Mouse (Mus musculus) cortical plate, adult 2 months (tissue): ENCODE measurements around the gene Pirt.

Experiments
- CTCF ChIP-seq: fragments of 200-500 bp; IDR thresholded peaks from 2 replicates; pipeline ENCODE4 v1.5.1; 2011; ENCODE audit warnings: mild to moderate bottlenecking, control low read depth, low read length; ENCODE audit not compliant: insufficient read depth; ENCODE audit errors: extremely low read depth
- POLR2A ChIP-seq: fragments of 200-500 bp; IDR thresholded peaks from 2 replicates; pipeline ENCODE4 v1.6.1; 2011; ENCODE audit warnings: mild to moderate bottlenecking, low read length, control low read depth; ENCODE audit not compliant: insufficient read depth; ENCODE audit errors: extremely low read depth

DNA sequence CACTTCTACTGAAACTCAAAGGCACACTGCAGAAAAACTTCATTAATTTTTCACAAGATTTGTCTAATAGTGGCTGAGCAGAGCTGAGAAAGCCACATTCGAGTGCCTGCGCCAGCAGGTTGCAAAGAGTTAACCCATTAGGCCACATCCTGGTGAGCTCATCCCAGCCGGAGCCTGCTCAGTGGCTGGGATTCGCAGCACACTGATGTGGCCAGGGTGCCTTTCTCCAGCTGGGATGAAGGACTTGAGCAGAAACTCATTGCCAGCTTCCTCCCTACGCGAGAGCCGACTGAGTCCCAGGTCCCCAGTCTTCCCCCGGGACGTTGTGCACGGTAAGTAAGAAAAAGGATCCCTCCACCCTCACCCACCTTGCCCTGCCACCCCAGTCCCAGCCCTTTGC is at the start of gene Pirt:
- TF ChIP-seq CTCF (no peak), POLR2A (no peak)
